Mouse (Mus musculus): Measurements from ENCODE around the gene Phb.

GRCm38 (mm10) chr11:95700778-95701739, 34.3 kb downstream of the Phb start:
- TF ChIP-seq POLR2A (IDR thresholded peaks at IDR 0.05; ENCODE audit: borderline replicate concordance, extremely low read depth, low read depth, low read length) (no peak), CTCF (IDR thresholded peaks at IDR 0.05; ENCODE audit: insufficient read depth, low read length) (no peak)

Data from lung, adult 2 months (tissue).